Mouse (Mus musculus): ENCODE data around the gene Dirc2. TPM values are rescaled to one million over a fixed set of nuclear protein-coding genes. Genes with fewer than 3 reads are reported as not detected.

Dirc2 gene
- polyA plus RNA-seq, 1 experiment from 2014 or later = 44.9 TPM

DNA sequence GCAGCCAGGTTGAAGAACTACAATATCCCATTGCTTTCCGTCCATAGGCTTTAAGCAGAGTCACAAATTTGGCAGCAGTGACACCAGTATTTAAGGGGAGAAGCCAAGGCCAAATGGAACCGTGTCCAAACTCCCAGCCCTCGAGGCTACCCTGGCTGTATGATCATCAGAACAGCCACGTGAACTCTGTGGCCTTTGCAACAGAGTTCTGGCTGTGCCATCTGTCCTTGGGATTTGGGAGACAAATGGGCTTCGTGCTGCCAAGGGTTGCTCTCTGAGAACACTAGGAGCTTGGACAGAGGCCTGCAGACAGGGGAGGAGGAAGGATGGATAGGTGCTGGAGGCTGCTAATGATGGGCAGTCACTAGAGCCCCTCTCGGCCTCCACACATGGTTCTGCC is 117.0 kb downstream of the Dirc2 start:
- H3K4me2 ChIP-seq (replicated peaks) = no peak overlapping the region
- H3K9me3 ChIP-seq (ENCODE audit: control insufficient read depth, low read length) = no peaks in the 10 kb centered on the region
- H3K4me3 ChIP-seq (replicated peaks; ENCODE audit: low read length) = no peak overlapping the region
- H3K4me1 ChIP-seq (replicated peaks; ENCODE audit: control insufficient read depth, insufficient read depth, low read length) = no peaks in the 10 kb centered on the region
- WGBS = 51% methylated on average over 6 of the region's 6 CpGs
- no peaks in the 10 kb centered on the region for H3K36me3 ChIP-seq (replicated peaks; ENCODE audit: control insufficient read depth, insufficient read depth)
- H3K9ac ChIP-seq = no peak overlapping the region
- H3K27ac ChIP-seq = no peak overlapping the region
- DNase-seq (ENCODE audit: low spot score) (no peak), ATAC-seq (ENCODE audit: low FRiP score) (peak; percentile 28; the same call in 1 of the 2 replicates)
- H3K27me3 ChIP-seq (ENCODE audit: control insufficient read depth, insufficient read depth, low read length) = no peaks in the 10 kb centered on the region

GRCm38 (mm10) chr16:35648862-35649261 is 120.3 kb downstream of the Dirc2 start:
- no peak for DNase-seq (ENCODE audit: low spot score)
- no peak for ATAC-seq (ENCODE audit: low FRiP score)
- 87% methylated on average over 4 of the region's 4 CpGs for WGBS

More at GRCm38 (mm10) chr16:35648862-35649261, 120.3 kb downstream of the Dirc2 start:
- Histone ChIP-seq H3K4me2 (replicated peaks) (no peak overlapping the region), H3K4me3 (replicated peaks; ENCODE audit: low read length) (no peak overlapping the region), H3K9me3 (ENCODE audit: control insufficient read depth, low read length) (no peaks in the 10 kb centered on the region), H3K36me3 (replicated peaks; ENCODE audit: control insufficient read depth, insufficient read depth) (no peaks in the 10 kb centered on the region), H3K27me3 (ENCODE audit: control insufficient read depth, insufficient read depth, low read length) (no peaks in the 10 kb centered on the region), H3K9ac (no peak overlapping the region), H3K27ac (no peak overlapping the region), H3K4me1 (replicated peaks; ENCODE audit: control insufficient read depth, insufficient read depth, low read length) (no peaks in the 10 kb centered on the region)

Other genes with a start within 250 kb of the Dirc2 start
- gene Sema5b, start 228.2 kb downstream of the Dirc2 start, polyA plus RNA-seq (2014; fragmentation: Nextera tagmentation; extraction: Ambion mirVana) = 15.4 and 16.7 TPM in 2 replicates
- 15.1 and 17.3 TPM in 2 replicates for gene Hspbap1, start 1.0 kb upstream of the Dirc2 start, polyA plus RNA-seq (2014; fragmentation: Nextera tagmentation; extraction: Ambion mirVana)
- gene Parp14, start 102.2 kb upstream of the Dirc2 start, polyA plus RNA-seq (2014; fragmentation: Nextera tagmentation; extraction: Ambion mirVana) = 0.38 and 0.66 TPM in 2 replicates
- 2.2 and 2.6 TPM in 2 replicates for gene Parp9, start 169.1 kb upstream of the Dirc2 start, polyA plus RNA-seq (2014; fragmentation: Nextera tagmentation; extraction: Ambion mirVana)
- gene Dtx3l, start 169.8 kb upstream of the Dirc2 start, polyA plus RNA-seq (2014; fragmentation: Nextera tagmentation; extraction: Ambion mirVana) = 1.2 and 1.7 TPM in 2 replicates
- 90.4 and 105 TPM in 2 replicates for gene Kpna1, start 209.4 kb upstream of the Dirc2 start, polyA plus RNA-seq (2014; fragmentation: Nextera tagmentation; extraction: Ambion mirVana)